Mouse (Mus musculus) brain, embryonic 14.5 days (tissue): ENCODE measurements at regions not wholly inside any gene's neighbourhood (a gene's known extent, or its start where the extent isn't known, plus 50 kb on each side); places are given as distances from the start of the nearest gene placed in this dataset.

Experiments
- CTCF ChIP-seq: fragments of 200-500 bp; IDR thresholded peaks from 2 replicates; pipeline ENCODE4 v1.5.1; 2012; ENCODE audit warnings: inconsistent platforms, mild to moderate bottlenecking, moderate library complexity, borderline replicate concordance; ENCODE audit not compliant: insufficient read depth, insufficient read length; ENCODE audit errors: extremely low read depth
- POLR2A ChIP-seq: fragments of 200-500 bp; IDR thresholded peaks from 2 replicates; pipeline ENCODE4 v1.6.1; 2012; ENCODE audit warnings: mild to moderate bottlenecking, inconsistent platforms, borderline replicate concordance; ENCODE audit not compliant: poor library complexity, insufficient read depth, insufficient read length, severe bottlenecking; ENCODE audit errors: extremely low read depth

GRCm38 (mm10) chr5:6298571-6298970, 549.4 kb upstream of the Steap1 start:
- TF ChIP-seq CTCF (no peak), POLR2A (no peak)
